Mouse (Mus musculus) MEL (cell line): ENCODE data around the gene Ephx1.

Source experiments
- BHLHE40 ChIP-seq: IDR thresholded peaks from 2 replicates; pipeline ENCODE4 v1.6.1; 2012; ENCODE audit warnings: low read depth, mild to moderate bottlenecking, inconsistent platforms, low read length, improper control_type of control experiment, borderline replicate concordance
- CTCF ChIP-seq, 3 experiments: IDR thresholded peaks in 2 of 3; conservative IDR thresholded peaks in 1 of 3; 2 replicates each; pipeline ENCODE4 v1.5.1; 2011 to 2012; ENCODE audit warnings: low read length in 3 of 3, low read depth in 2 of 3, mild to moderate bottlenecking in 2 of 3, improper control_type of control experiment in 1 of 3, inconsistent platforms in 1 of 3, mixed read lengths in 1 of 3, moderate library complexity in 1 of 3; ENCODE audit not compliant: control insufficient read depth in 1 of 3, insufficient read depth in 1 of 3, poor library complexity in 1 of 3, severe bottlenecking in 1 of 3
- MAFK ChIP-seq: IDR thresholded peaks from 2 replicates; pipeline ENCODE4 v1.6.1; 2011; ENCODE audit warnings: low read depth, mild to moderate bottlenecking, low read length, improper control_type of control experiment, borderline replicate concordance
- MAX ChIP-seq: IDR thresholded peaks from 2 replicates; pipeline ENCODE4 v1.6.1; 2011; ENCODE audit warnings: low read length, improper control_type of control experiment
- POLR2A ChIP-seq, 2 experiments: IDR thresholded peaks; 2 replicates each; pipeline ENCODE4 v1.6.1; 2011 to 2012; ENCODE audit warnings: low read length in 2 of 2, mild to moderate bottlenecking in 2 of 2, control low read depth in 1 of 2, improper control_type of control experiment in 1 of 2, low read depth in 1 of 2, moderate library complexity in 1 of 2; ENCODE audit not compliant: control insufficient read depth in 1 of 2, insufficient read depth in 1 of 2, poor library complexity in 1 of 2
- RAD21 ChIP-seq: IDR thresholded peaks from 2 replicates; pipeline ENCODE4 v1.6.1; 2011; ENCODE audit warnings: mild to moderate bottlenecking, low read depth, low read length, improper control_type of control experiment
- RCOR1 ChIP-seq: IDR thresholded peaks from 2 replicates; pipeline ENCODE4 v1.6.1; 2012; ENCODE audit warnings: low read depth, mild to moderate bottlenecking, inconsistent platforms, low read length, improper control_type of control experiment
- TCF12 ChIP-seq: IDR thresholded peaks from 2 replicates; pipeline ENCODE4 v1.6.1; 2014; ENCODE audit warnings: low read depth, mild to moderate bottlenecking, inconsistent platforms, low read length, improper control_type of control experiment, moderate library complexity
- ZC3H11A ChIP-seq: IDR thresholded peaks from 2 replicates; pipeline ENCODE4 v1.6.1; 2012; ENCODE audit warnings: low read depth, mild to moderate bottlenecking, inconsistent platforms, low read length, improper control_type of control experiment
- ZKSCAN1 ChIP-seq: IDR thresholded peaks from 2 replicates; pipeline ENCODE4 v1.6.1; 2012; ENCODE audit warnings: low read depth, mild to moderate bottlenecking, inconsistent platforms, low read length, improper control_type of control experiment, moderate library complexity

- TF ChIP-seq RAD21 = peak; percentile 48
- peak; percentile 52 to 76 (median 64) for TF ChIP-seq CTCF (IDR thresholded peaks at IDR 0.05 in 2 of 3, conservative IDR thresholded peaks at IDR 0.05 in 1 of 3; ENCODE audit: control insufficient read depth in 1 of 3, insufficient read depth in 1 of 3, low read depth in 2 of 3, low read length in 3 of 3, poor library complexity in 1 of 3, severe bottlenecking in 1 of 3)
- no peak for TF ChIP-seq MAX
- peak; percentile 47 for TF ChIP-seq ZC3H11A
- 0 out of 2 replicates have a peak, but pooled peaks have one; percentile 28 for TF ChIP-seq BHLHE40
- TF ChIP-seq POLR2A (IDR thresholded peaks at IDR 0.05; ENCODE audit: control insufficient read depth in 1 of 2, insufficient read depth in 1 of 2, low read depth in 1 of 2, low read length in 2 of 2, poor library complexity in 1 of 2) = no peak
- TF ChIP-seq RCOR1 = peak; percentile 48; the same call in 1 of the 2 replicates
- peak; percentile 74 for TF ChIP-seq TCF12
- no peak for TF ChIP-seq ZKSCAN1
- no peak for TF ChIP-seq MAFK
Measured at GRCm38 (mm10) chr1:181039652-181040051, 18.9 kb upstream of the Ephx1 start.
